Mouse (Mus musculus) heart, postnatal 0 days (tissue): ENCODE data around the gene Rundc1.

Experiments
- CTCF ChIP-seq: IDR thresholded peaks from 2 replicates; pipeline ENCODE4 v1.5.1; 2016; ENCODE audit warnings: antibody characterized with exemption, control low read depth, low read depth
- EP300 ChIP-seq: IDR thresholded peaks from 2 replicates; pipeline ENCODE4 v1.6.1; 2016; ENCODE audit warnings: antibody characterized with exemption, low read depth

GRCm38 (mm10) chr11:101458217-101458616 lies 33.3 kb downstream of the Rundc1 start:
- TF ChIP-seq CTCF = no peak
- TF ChIP-seq EP300 = no peak
